Mouse (Mus musculus) brain, adult 2 months (tissue): Measurements from ENCODE around the gene Mrfap1.

Source experiments
- DNase-seq: peaks from one replicate; pipeline ENCODE4 v3.0.0; 2011; ENCODE audit warnings: low read depth, low spot score

The Mrfap1 gene

DNA sequence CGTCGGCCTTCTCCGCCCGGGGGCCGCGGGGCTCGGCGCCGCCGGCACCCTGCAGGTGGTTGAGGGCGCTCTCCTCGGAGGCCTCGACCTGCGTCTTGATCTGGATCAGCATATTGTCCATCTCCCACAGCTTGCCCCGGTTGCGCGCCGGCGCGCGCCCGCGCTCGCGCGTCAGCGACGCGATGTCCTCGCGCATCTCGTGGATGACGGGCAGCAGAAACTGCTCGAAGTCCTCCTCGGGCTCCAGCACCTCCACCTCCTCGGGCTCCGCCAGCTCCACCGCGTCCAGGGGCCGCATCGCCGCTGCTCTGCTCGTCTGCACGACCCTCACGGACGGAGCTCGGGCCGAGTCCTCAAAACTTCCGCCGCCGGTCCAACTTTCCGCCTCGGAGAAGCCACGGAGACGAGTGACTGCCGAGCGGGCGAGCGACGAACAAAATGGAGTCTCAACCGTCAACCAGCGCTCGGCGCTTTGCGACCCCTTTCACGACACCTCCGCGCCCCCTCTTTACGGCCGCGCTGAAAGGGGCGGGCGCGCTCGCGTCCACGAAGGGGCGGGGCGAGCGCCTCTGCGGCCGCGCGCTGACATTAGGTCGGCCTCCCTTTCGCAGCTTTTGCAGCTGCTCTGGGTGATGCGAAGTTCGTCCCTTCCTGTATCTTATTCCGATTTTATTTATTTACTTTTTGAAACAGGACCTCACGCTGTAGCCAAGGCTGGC lies at the start of gene Mrfap1:
TSS of gene Mrfap1 (minus strand) at position 477 of the 719 bp plus-strand sequence.
- DNase-seq, result peak; percentile 98

DNA sequence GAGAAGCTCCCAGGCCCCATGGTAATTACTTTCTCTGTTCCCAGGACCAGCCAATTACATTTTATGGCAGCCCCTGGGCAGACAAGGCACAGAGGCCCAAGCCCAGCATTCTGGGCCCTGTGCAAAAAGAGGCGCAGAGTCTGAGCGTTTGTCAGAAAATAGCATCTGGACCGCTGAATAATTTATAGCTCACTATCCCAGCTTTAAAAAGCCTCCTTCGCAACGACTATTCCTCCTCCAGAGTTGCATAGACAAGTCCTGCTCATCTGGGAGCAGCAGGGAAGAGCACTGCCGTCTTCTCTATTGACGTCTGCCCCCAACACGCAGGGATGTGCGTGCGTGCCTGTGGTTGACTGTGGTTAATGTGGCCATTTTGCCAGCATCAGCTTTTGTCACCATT lies 47.9 kb upstream of the Mrfap1 start:
- DNase-seq, result peak; percentile 85

DNA sequence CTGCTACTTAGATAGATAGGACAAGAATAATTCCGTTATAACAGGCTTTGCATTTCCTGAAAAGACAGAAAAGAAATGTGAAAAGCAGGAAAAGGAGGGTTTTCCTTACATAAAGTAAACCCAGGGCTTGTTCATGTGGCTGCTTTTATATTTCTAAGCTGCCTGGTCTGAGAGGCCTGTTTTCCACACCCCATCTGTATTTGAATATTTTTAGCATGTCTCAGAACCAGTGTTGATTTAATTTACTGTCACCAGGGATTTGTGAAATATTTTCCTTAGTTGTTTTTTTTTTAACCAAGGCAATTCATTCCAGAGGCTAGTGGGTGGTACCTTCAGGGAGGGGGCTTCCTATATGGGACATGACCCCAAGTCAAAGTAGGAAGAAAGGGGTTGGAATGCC lies 45.1 kb upstream of the Mrfap1 start:
- DNase-seq, result peak; percentile 53

DNA sequence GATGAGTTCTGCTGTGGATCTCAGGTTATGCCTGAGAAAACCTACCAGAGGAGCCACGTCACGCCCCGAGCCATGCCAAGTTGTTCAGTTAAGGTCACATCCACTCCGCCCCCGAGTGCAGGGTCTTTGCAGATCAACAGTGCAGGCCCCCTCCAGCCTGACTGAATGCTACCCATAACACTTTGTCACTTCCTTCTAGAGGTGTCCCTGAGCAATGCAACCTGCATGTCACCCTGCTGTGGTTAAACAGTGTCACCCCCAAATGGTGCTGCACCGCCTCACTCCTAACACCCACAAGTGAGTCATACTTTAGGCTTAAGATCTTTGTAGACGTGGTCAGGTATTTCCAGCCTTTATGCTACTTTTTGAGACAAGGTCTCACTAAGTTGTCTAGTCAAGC lies 43.5 kb upstream of the Mrfap1 start:
- no peak for DNase-seq

DNA sequence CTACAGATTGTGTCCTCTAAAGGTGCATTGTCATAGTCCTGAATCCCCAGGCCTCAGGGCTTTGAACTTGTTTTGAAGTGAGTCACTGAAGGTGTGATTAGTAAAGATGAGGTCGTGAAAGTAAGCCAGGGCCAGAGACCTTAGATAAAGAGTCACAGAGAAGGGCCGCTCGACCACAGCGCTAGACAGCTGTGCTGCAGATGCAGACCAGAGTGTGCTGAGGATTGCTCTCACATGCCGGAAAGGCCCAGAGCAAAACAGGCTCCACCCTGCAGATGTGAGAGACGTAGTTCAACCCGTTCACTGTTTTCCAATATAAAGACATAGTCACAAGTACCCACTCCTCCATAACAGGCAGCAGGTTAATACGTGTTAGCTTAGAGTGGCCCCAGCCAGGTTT lies 43.0 kb upstream of the Mrfap1 start:
- DNase-seq, result no peak

DNA sequence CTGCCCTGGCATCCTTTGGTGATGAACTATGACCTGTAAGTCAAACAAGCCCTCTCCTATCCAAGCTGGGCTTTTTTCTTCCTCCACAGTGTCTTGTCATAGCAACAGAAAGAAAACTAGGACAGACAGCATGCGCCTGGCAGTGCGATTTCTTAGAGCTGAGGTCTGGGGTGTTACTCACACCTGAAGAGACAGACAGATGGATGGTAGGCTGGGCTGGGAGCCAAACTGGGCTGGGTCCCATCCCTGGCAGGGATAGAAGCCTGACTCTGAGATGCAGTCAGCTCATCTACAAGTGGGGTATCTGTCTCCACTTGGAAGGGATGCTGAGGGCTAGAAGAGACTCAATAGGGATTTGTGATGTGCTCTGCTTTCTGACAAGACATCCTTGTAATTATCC lies 42.5 kb upstream of the Mrfap1 start:
- DNase-seq, result peak; percentile 93

DNA sequence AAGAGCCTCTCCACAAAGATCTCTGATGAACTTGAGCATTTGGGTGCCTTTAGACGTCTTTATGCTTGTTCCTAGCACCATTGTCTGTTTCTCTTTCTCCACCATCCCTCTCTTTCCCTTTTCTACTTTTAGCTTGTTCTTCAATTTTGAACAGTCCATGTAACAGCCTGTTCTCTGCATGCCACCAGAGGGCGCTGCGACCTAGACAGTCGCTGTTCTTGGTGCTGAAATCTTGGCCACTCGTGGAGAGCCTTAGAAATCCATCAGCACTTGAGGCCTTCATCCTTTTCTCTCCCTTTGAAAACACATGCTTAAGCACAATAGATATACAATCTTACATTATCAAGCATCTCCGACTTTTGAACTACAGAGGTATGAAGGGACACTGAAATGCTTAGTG lies 39.4 kb upstream of the Mrfap1 start:
- DNase-seq, result peak; percentile 93

DNA sequence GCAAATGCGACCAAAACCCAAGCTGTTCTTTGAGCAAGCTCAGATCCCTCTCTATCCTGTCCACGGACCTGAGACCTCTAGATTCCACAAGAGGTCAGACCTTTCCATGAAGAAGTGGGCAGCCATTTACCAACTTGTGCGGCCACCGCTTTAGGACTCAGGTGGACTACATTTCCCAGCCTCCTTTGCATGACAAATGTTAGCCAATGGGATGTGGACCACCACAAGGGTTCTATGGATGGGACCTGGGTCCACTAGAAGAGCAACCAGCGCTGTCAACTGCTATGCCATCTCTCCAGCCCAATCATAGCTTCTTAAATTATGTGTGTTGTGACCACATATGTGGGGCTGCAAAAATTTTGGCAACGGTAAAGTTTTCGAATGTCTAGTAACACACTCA lies 34.7 kb upstream of the Mrfap1 start:
- DNase-seq, result peak; percentile 75

DNA sequence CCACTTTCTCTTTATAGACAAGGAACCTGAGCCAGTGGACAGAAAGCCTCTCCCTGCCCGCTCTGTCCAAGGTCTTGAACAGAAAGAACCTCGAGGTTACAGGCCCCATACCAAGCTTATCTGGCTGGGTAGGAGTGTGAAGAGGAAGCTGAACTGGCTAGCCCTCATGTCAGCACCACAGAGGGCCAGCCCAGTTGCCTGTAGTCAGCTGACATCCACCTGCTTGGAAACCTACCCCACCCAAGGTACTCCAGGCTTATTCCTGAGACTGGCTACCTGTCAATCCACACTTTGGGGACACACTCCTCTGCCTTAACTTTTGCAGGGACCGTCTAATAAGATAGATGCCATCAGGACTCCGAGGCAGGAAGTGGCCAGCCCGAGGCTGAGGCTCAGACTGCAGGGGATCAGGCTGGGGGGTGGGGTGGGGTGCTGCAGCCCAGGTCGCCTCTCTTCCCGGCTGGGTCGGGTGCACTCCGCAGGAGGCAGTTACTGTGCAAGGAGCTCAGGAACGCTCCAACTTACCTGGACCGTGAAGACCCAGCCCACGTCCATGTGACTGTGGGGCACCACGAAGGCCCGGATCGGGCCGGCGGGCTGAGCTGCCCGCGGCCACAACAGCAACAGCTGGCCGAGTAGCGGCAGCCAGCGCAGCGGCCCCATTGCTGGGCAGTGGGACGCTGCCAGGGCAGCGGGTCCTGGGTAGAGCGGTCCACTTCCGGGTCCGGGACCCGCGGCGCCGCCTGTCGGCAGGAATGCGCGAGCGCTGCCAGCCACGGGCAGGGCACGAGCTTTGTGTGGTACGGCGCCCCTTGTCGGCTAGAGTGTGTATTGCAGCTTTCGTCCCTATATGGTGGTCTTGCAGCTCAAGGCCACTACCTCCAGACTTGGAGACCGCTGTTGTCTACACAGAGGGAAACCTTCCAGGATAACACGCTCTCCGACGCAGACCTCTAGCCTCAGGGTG lies 33.6 kb upstream of the Mrfap1 start, which contains the start of gene Man2b2:
TSS of gene Man2b2 (minus strand) at position 741 of the 967 bp plus-strand sequence.
- peak; percentile 88 for DNase-seq

DNA sequence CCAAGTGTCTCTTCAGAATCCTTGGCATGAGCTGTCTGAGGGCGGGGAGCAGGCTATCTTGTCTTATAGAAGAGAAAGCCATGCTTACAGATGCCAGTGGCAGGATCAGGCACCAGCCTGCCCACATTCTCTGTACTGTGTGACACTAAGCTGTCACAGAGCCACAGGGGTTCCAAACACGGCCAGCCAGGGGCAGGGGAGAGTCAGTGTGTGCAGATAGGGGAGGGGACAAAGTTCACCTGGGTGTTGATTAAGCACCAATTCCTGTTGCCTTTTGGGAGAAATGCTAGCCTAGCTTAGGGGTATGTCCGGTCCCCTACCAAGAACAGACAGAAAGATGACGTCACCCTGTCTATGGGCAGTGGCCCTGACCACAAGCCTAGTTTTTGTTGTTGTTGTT lies 32.5 kb upstream of the Mrfap1 start:
- no peak for DNase-seq

DNA sequence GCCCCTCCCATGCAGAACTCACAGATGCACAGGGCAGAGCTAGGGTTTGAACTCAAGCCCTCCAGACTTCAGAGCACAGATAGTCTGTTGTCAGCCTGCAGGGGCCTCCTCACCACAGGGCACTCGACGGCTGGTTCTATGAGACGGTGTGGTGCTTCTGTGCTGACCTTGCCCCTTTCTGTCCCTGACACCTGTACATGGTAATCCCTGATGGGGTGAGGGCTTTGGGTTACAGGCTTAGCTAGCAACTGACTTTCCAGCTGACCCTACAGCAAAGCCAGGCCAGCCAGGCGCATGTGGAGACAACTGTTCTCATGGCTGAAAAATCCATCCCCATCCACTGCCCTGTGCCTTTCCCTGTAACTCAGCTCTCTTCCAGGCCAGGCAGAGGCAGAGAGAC lies 26.3 kb upstream of the Mrfap1 start:
- DNase-seq, result no peak

DNA sequence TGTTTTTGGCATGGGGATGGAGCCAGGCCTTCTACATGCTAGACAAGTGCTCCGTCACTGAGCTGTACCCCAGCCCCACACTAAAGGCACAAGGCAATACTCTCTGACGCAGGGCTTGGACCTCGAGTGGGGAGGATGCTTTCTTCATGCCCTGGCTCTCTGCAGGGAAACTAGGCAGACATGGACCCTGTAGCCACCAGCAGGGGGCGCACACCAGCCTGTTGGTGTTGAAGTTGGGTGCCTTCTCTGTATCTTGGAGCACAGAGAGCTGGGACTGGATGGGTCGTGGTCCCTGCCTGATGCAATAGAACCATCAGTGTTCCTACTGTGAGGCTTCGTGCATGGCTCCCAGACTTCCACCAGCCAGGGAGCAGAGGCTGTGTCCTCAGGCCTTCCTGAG lies 23.6 kb upstream of the Mrfap1 start:
- peak; percentile 80 for DNase-seq

DNA sequence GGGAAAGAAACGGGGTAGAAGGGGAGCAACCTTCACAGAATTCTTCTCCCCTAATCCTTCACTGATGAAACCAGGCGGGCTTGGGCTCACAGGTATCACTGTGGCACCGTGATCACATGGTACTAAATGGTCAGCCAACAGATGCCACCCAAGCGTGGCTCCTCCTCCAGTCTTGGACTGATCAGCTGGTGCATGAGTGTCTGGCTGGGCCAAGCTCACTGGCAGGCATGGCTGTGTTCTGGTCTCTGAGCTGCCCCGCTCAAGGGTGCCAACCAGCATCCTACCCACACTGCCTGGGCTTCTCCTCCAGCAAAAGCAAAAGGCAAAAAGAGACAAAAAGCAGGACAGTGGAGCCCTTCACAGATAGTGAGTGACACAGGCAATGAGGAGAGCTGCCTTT lies 23.2 kb upstream of the Mrfap1 start:
- DNase-seq, result no peak

DNA sequence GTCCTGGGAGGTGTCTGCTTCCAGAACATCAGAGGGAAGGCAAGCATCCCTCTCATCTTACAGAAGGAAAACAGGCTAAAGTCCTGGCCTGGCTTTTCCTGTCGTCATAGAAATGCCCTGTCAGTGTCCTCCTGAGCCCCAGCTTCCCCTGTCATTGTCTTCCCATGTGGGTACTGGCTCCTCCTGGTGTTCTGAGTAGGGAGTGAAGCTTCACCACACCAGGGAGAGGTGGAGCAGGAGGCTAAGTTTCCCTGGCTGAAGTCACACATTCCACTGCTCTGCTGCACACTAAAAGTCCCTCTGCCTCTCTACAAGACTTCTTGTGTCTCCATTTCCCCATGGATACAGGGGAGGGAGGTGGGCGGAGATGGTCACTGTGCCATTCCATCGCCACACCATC lies 21.2 kb upstream of the Mrfap1 start:
- no peak for DNase-seq

DNA sequence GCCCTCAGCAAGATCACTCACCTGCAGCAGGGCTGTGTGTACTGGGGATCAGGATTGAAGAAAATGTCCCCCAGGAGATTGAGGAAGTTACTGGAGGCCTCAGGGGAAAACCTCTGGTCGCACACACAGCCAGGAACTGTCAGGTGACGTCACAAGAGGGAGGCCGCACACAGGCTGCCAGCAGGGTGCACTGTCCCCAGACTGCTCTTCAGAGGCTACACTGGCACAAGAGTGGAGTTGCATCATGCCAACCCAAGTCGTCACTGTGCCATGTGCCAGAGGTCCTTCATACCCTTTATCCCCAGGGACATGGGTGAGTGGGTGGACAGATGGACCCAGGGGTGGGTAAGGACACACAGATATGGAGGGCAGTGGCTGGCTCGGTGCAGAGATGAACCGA lies 18.0 kb upstream of the Mrfap1 start:
- peak; percentile 27 for DNase-seq

DNA sequence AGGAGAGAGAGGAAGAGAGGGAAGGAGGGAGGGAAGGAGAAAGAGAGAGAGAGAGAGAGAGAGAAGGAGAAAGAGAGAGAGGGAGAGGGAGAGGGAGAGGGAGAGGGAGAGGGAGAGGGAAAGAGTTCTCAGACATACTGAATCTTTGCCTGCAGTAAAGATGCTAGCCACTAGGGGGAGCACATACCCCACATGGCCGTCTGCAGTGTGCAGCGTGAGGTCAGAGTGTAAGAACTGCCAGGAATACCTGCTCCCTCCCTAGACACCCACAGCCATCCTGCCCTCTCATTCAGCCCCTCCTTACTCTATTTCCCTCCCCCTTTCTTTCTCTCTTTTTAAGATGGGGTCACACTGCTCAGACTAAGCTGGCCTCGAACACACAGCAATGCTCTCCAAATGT lies 14.8 kb upstream of the Mrfap1 start:
- peak; percentile 88 for DNase-seq

DNA sequence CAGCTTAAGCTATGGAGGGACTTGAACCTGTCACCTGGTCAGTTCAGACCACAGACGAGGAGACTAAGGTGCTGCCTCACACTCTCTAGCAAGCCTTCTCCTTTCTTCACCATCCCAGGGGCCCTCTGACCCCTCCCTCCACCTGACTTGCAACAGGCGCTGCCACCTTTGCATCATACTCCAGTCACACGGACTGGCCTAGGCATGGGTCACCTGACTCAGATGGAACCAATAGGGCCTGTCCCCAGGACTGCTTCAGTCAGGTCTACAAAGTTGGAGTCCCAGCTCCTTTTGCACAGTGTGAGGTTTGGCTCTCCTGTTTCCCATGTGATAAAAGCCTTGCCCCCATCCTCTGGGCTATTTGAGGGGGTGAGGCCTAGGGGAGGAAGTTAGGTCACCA lies 14.1 kb upstream of the Mrfap1 start:
- DNase-seq, result no peak

DNA sequence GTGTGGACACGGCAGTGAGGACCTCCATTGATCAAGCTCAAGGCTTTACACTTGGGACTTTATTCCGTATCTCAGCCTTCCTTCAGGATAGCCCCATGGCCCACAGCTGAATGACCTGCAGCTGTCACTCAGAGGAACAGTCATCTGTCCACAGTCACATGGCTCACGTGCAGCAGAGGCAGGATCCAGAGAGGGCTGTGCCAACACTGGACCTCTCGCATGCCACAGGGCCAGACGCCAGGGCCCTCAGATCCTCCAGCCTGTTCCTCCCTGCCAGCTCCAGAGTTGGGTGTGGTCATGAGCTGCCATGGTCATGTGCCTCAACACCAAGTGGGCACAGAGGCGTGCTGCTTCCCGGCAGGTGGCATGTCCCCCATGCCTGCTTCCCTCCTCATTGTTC lies 12.6 kb upstream of the Mrfap1 start:
- no peak for DNase-seq

DNA sequence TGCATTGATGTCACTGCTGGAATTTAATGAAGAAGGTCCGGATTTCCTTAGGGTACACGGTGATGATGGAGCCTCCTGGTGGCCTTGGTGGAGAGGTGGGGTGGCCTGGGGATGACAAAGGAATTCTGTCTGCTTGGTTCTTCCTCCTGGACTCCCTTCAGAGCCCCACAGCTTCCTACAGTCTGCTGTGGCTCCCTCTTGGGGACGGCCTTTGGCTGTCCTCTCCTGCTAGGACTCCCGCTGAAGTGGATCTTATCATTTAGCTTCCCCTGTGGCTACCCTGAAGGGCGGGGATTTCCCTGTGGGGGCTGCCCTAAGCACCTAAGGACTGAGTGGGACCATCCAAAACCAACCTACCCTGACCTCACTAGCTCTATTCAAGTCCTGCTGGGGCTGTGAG lies 10.5 kb upstream of the Mrfap1 start:
- no peak for DNase-seq

DNA sequence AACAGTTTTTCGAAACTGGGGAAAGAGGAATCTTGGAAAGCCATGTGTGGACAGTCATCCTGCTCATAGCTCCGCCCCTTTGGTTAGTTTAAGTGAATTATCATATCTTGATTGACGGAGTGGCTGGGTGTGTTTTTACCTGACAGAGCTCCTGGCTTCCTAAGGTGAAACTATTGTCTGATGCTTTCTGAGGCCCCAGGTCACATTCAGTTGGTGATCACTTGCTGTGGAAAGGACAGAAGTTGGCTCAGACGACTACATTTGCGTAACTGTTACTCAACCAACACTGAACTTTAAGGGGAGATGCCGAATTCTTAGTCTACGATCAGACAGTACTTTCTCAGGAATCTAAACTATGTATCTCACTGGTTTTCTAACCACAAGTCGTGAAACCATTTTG lies 719 bp upstream of the Mrfap1 start:
- DNase-seq, result no peak

DNA sequence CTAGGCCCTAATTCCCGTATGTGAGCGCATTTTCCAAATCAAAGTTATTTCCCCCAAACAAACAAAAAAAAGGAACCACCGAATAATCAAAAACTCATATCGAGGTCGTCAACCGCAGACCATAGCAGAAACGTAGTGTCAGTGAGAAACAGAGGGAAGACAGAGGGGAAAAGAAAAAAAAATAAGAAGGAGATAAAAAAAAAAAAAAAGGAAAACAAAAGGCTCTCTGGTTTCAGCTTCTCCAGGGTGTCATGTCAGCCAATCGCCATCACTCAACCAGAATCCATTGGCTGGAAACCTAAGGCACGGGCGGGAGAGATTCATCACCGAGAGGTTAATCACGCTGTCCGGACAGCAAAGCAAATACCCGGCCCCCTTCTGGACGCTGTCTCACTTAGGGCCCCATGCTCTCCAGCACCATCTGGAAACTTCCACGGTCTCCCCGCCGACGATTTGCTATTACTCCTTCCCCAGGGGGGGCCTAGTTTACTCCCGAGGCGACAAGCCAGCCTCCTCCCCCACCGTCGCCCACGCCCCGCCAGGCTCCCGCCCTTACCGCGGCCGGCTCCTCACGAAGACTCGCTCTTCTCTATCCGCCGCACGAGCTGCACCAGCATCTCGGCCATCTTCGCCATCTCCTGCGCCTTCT lies 801 bp downstream of the Mrfap1 start:
- peak; percentile 83 for DNase-seq

DNA sequence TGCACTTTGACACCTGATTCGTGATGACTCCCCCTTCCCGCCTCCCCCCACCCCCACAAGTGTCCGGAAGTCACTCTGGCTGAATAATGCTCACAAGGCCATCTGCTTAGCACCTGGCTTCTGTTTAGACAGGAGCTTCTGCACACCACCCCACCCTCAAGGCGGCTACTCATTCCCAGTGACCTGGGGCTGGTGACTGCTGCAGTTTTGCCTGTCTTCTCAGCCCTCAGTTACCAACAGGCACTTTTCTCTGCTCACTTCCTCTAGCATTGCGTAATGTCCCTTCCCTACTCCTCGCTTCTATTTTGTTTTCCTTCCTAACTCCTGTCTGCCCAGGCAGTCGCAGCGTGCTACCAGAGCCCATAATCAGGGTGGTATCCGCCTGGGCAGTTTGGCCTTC lies 4.7 kb downstream of the Mrfap1 start:
- peak; percentile 20 for DNase-seq
